In genomic region chr3:93555878-93556254, GRCm38 (mm10) we compare ENCODE assay signal across 9 mouse cellular contexts. TPM values are rescaled to one million over a fixed set of nuclear protein-coding genes. Genes with fewer than 3 reads are reported as not detected.
A peak's percentile ranks its signal among the peaks of the same experiment; 100 is the strongest.
DNase-seq lines count a peak whose midpoint lies in the region; ATAC-seq and TF ChIP-seq lines count a peak whose summit lies in the region.
"Had no signal": no experiment of that assay in that cellular context is flagged by ENCODE, and none has a peak within 500 bp of the region (broad histone marks: within the 10 kb centered on the region; RNA-seq: fewer than 3 reads in every experiment).

No protein-coding gene starts in this region.

- H3K9ac ChIP-seq in hindbrain, postnatal 0 days (replicated peaks; ENCODE audit: low read length) = no peak overlapping the region; the same call in 1 of the 2 replicates
- H3K9ac ChIP-seq in liver, embryonic 13.5 days = peak overlapping the region; percentile 66

- TF ChIP-seq CTCF in bone marrow, adult 2 months (IDR thresholded peaks at IDR 0.05; ENCODE audit: control insufficient read depth, insufficient read depth, low read length) = no peak
- no peak for TF ChIP-seq CTCF in hindbrain, postnatal 0 days (IDR thresholded peaks at IDR 0.05; ENCODE audit: low read depth)

- H3K4me1 ChIP-seq in bone marrow, adult 2 months (ENCODE audit: control insufficient read depth, insufficient read depth, low read length) = no peaks in the 10 kb centered on the region; the same call in 1 of the 2 replicates
- H3K4me1 ChIP-seq in hindbrain, postnatal 0 days (ENCODE audit: insufficient read depth, low read length) = peaks cover 7% of the 10 kb centered on the region; the same call in 1 of the 2 replicates
- peaks cover 29% of the 10 kb centered on the region for H3K4me1 ChIP-seq in liver, embryonic 13.5 days (replicated peaks)

- no peaks in the 10 kb centered on the region for H3K36me3 ChIP-seq in hindbrain, postnatal 0 days (ENCODE audit: insufficient read depth, low read length)
- H3K36me3 ChIP-seq in liver, embryonic 13.5 days = no peaks in the 10 kb centered on the region
- H3K36me3 ChIP-seq: G1E had no signal

- no peaks in the 10 kb centered on the region for H3K9me3 ChIP-seq in hindbrain, postnatal 0 days (ENCODE audit: low read length)
- no peaks in the 10 kb centered on the region for H3K9me3 ChIP-seq in liver, embryonic 13.5 days (replicated peaks)

- peak; percentile 12 to 22 for DNase-seq in cerebellum, postnatal 10 days
- DNase-seq in cerebellum, adult 11 months = no peak
- DNase-seq in gastrocnemius, postnatal 10 days = peak; percentile 17
- peak; percentile 15 for DNase-seq in hindbrain, postnatal 0 days (ENCODE audit: low spot score)
- DNase-seq in liver, embryonic 13.5 days = peak; percentile 21
- DNase-seq in left cerebral cortex, adult 11 months (ENCODE audit: low spot score) = no peak

- peak overlapping the region; percentile 89; the same call in 1 of the 2 replicates for H3K27ac ChIP-seq in bone marrow, adult 2 months (ENCODE audit: control insufficient read depth, insufficient read depth, low read depth, low read length, poor library complexity)
- peak overlapping the region; percentile 75 for H3K27ac ChIP-seq in hindbrain, postnatal 0 days
- H3K27ac ChIP-seq in liver, embryonic 13.5 days = peak overlapping the region; percentile 64; the same call in 1 of the 2 replicates

- peak; percentile 55 for ATAC-seq in hindbrain, postnatal 0 days
- ATAC-seq in liver, embryonic 13.5 days (ENCODE audit: low read depth) = peak; percentile 57
- 0 out of 2 replicates have a peak, but pooled peaks have one; percentile 25 for ATAC-seq in monocyte, adult 5-6 weeks (replicated peaks; ENCODE audit: insufficient number of reproducible peaks, low FRiP score, low TSS enrichment, poor library complexity, severe bottlenecking)

- H3K4me2 ChIP-seq in hindbrain, postnatal 0 days (ENCODE audit: low read depth, low read length) = peak overlapping the region; percentile 97
- H3K4me2 ChIP-seq in liver, embryonic 13.5 days = peak overlapping the region; percentile 79

- 0% methylated on average over 2 of the region's 2 CpGs for WGBS in bone marrow, adult 2 months
- WGBS in hindbrain, postnatal 0 days = 34% methylated on average over 2 of the region's 2 CpGs
- 3% methylated on average over 2 of the region's 2 CpGs for whole genome bisulfite sequencing in liver, embryonic 13.5 days (ENCODE audit: insufficient replicate concordance)

- TF ChIP-seq POLR2A in bone marrow, adult 2 months (IDR thresholded peaks at IDR 0.05; ENCODE audit: borderline replicate concordance, control insufficient read depth, low read depth, low read length) = no peak

- H3K27me3 ChIP-seq in hindbrain, postnatal 0 days (ENCODE audit: insufficient read depth, low read length) = peaks cover 6% of the 10 kb centered on the region; the same call in 1 of the 2 replicates
- H3K27me3 ChIP-seq in liver, embryonic 13.5 days = no peaks in the 10 kb centered on the region

- H3K4me3 ChIP-seq in bone marrow, adult 2 months (replicated peaks; ENCODE audit: control insufficient read depth, low read depth, low read length) = peak overlapping the region; percentile 74
- H3K4me3 ChIP-seq in hindbrain, postnatal 0 days (ENCODE audit: low read length) = peak overlapping the region; percentile 53
- H3K4me3 ChIP-seq in liver, embryonic 13.5 days (replicated peaks) = peak overlapping the region; percentile 63

RNA-seq across cellular contexts. Expression of gene S100a10, which starts 1.0 kb away (rescaled TPM):
- polyA plus RNA-seq in bone marrow, adult 2 months (2011; ENCODE audit: insufficient read depth, insufficient read length, low replicate concordance, missing spikeins) = 70.0 and 138 TPM in 2 replicates
- 100 to 1,000 TPM; 131 to 166 TPM for total RNA-seq in gastrocnemius, postnatal 10 days (2021)
- 91.5 and 109 TPM in 2 replicates for total RNA-seq in hindbrain, postnatal 0 days (2014; rRNA removed)
- polyA plus RNA-seq in hindbrain, postnatal 0 days (2015; fragmentation: Nextera tagmentation; extraction: Ambion mirVana) = 198 and 206 TPM in 2 replicates
- polyA plus RNA-seq in liver, embryonic 13.5 days (2015; fragmentation: Nextera tagmentation; extraction: Ambion mirVana) = 69.5 and 71.2 TPM in 2 replicates
- 811 to 1,204 TPM (median 873 TPM) in 3 replicates for total RNA-seq in monocyte, adult 5-6 weeks (2017)
- total RNA-seq: G1E had no signal
- polyA plus RNA-seq: G1E had no signal

RNA-seq across cellular contexts. Expression of gene S100a11, which starts 35.6 kb away (rescaled TPM):
- polyA plus RNA-seq in bone marrow, adult 2 months (2011; ENCODE audit: insufficient read depth, insufficient read length, low replicate concordance, missing spikeins) = 170 and 358 TPM in 2 replicates
- 100 to 1,000 TPM; 149 to 190 TPM for total RNA-seq in gastrocnemius, postnatal 10 days (2021)
- total RNA-seq in hindbrain, postnatal 0 days (2014; rRNA removed) = 9.7 and 16.4 TPM in 2 replicates
- 234 and 235 TPM in 2 replicates for polyA plus RNA-seq in hindbrain, postnatal 0 days (2015; fragmentation: Nextera tagmentation; extraction: Ambion mirVana)
- polyA plus RNA-seq in liver, embryonic 13.5 days (2015; fragmentation: Nextera tagmentation; extraction: Ambion mirVana) = 148 and 157 TPM in 2 replicates
- 59.1 to 65.2 TPM (median 61.9 TPM) in 3 replicates for total RNA-seq in monocyte, adult 5-6 weeks (2017)
- total RNA-seq: G1E had no signal
- polyA plus RNA-seq: G1E had no signal

Comparison
In these comparisons a context has a peak if more than half of its experiments do, and no peak if none do; other contexts are left out.
1. DNase-seq: peak in cerebellum, postnatal 10 days (2 of 2), gastrocnemius, postnatal 10 days (single experiment), hindbrain, postnatal 0 days (single experiment) and liver, embryonic 13.5 days (single experiment); none in cerebellum, adult 11 months (single experiment) and left cerebral cortex, adult 11 months (single experiment).
2. Peak in every context shown above with its lines, with median percentiles within 50 percentile points of each other: H3K27ac ChIP-seq, H3K4me3 ChIP-seq and ATAC-seq.